Mouse (Mus musculus) spleen, adult 18-20 months (tissue): Measurements from ENCODE around the gene Trappc13.

ENCODE experiments used
- DNase-seq, 2 experiments: peaks; one replicate each; pipeline ENCODE4 v3.0.0; 2022; ENCODE audit warnings: mixed read lengths in 2 of 2

Trappc13 gene

DNA sequence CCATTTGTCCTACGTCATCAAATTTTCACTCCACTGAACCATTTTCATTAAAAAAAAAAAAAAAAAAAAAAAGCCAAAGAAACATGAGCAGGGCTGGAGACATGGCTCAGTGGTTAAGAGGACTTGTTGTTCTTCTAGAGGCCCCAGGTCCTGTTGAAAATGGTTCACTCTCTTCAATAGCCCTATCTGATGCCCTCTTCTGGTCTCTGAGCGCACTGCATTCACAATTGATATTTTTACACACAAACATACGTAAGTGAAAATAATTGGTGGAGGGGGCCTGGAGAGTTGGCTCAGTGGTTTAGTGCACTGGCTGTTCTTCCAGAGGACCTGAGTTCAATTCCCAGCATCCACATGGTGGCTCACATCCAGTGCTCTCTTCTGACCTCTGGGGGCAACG lies 64.5 kb downstream of the Trappc13 start:
- no peak for DNase-seq

GRCm38 (mm10) chr13:104112266-104112900 lies 65.9 kb downstream of the Trappc13 start:
- no peak for DNase-seq

DNA sequence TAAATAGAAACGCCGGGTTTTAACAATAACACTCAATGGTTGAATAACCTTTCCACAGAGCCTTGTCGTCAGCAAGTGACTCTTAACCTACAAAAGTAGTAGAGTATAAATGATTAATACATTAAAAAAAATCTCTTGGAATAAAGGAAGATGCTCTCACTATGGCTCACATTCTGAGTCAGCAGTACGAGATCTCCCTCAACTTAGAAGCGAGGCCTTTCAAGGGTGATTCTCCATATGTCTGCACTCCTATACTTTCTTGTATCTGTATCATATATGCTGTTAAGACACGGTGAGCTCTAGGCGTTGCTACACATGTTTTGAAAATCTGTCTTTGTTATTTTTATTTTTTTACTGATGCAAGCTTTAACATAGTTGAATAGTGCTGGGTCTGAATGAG lies 67.7 kb downstream of the Trappc13 start:
- DNase-seq: no peak

DNA sequence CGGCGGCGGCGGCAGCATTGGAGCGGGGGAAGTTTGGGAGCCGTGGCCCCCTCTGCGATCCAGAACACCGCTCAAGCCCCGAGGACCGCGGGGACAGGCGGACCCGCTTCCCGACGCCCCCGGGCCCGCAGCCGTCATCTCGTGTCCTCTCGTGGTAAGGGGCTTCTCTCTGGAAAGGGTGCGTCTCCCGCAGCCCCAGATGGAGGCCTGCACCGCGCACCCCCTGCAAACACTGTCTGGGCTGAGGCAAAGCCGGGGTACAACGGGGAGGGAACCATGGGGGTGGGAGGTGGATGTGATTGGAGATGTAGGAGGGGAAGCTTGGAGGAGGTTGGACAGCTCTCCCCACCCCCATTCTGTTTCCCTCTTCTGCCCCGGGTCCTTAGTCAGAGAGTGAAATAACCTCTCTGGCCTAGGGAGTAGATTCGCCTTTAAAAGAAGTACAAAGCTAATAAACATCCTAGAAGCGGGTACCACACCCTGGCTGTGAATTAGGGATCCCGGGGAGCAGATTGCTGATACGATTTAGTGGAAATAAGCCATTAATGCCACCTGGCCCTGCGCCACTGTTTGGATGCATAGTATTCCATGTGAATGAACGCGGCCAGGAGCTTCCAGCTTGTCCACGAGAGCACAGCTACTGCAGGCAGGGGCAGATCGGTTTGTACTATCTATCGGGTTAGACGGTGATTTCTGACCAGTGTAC lies 68.3 kb downstream of the Trappc13 start:
- peak in 1 of 2 experiments; percentile 18 for DNase-seq

DNA sequence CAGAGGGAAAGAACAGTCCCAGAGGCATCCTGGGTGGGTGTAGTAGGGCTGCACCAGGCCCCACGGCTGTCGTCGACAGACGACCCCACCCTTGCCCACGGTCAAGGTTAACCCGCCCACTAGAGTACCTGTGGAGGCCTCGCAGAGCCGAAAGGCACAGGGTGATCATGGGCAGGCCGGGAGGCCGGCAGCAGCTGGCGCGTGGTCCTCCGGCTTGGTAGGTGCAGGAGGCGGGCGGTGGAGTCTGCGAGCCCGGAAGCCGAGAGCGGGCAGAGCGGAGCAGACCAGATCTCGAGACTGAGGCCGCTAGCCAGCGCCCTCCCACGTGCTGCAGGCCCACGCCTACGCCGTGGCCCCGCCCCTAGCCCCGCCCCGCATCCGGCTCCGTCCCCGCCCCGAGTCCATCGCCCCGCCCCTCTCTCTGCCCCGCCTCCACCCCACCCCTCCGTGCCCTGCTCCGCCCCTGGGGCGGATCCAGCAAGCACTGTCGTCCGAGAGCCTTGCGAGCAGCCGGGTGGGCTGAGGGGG lies 68.9 kb downstream of the Trappc13 start, which contains the start of the genes Nln and Sgtb:
TSS of gene Nln (minus strand) at position 327 of the 528 bp plus-strand sequence.
TSS of gene Sgtb (plus strand) at position 454 of the 528 bp plus-strand sequence.
- peak; percentile 77 to 80 for DNase-seq

DNA sequence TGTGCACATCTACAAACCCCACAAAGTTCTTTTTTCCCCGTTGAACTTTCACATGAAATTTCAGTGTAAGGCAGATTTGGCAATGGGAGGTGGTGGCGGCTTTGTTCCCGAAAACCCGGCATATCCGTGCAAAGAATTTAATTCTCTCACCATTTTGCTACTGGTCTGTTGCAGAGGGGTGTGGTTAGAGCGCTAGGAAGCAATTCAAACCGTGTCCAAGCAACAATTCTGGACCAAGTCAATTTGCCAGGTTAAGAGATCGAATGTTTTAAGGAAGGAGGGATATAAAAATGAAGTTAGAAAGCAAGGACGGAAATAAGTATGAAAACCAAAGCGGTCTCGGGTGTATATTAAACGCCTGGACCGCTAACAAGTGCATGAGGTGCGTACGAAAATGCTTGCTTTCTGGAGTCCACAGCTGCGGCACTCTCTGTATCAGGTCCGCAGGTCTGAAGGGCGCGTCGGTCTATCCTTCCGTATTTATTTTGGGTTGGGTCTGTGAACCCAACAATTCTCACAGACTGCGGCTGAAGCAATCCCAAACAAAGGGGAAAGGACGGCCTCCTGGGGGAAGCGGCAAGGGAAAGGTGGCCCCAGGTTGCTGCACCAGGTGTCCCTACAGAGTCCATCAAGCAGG lies 69.5 kb downstream of the Trappc13 start:
- no peak for DNase-seq

DNA sequence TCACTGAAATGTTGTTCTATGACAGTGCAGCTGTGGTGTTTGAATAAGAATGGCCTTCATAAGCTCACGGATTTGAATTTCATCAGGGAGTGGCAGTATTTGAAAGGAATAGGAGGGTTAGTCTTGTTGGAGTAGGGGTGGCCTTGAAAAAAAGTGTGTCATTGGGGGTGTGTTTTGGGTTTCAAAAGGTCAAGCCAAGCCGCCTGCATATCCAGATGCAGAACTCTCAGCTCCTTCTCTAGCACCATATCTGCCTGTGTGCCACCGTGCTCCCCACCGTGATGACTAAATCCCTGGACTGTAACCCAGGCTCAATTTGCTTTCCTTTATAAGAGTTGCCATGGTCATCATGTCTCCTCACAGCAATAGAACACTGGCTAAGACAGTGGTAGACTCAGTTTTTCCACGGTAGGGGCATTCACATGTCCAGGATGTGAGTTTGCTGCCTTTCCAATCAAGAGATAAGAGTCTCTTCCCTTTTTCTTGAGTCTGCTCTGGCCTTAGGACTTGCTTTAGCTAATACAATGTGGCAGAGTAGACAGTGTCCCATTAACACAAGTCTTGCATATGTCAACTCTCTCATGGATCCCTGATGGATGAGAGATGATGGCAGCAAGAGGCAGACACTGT lies 76.5 kb downstream of the Trappc13 start:
- no peak for DNase-seq

DNA sequence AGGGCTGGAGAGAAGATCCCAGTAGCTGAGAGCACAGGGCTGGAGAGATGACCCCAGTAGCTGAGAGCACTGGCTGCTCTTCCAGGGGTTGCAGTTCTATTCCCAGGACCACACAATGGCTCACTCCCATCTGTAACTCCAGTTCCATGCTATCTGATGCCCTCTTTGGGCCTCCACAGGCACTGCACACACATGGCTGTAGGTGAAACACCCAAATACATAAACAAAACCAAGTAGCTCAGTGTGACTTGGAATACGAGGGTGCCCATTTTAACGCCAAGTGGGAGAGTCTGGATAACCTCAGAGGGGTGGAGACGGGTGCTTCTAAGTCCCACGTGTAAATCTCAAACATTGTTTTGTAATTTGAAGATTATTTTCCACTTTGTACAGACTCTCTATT lies 77.9 kb downstream of the Trappc13 start:
- no peak for DNase-seq

DNA sequence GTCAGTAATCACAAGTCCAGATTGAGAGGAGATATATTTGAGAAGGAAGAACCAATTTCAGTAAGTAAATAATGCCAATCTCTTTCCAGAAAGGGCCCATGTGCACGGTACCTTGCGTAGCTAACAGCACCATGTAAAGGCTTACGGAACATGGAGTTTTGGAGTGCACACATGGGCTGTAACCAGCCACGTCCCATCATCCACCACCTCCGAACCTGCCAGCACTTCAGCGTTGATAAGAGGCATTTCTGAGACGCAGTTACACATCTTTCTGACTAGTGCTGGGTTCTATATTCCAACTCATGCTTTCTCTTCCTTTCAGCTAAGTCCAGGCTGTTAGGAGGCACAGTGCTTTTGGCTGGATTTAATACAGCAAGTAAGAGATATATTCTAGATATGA lies 81.1 kb downstream of the Trappc13 start:
- DNase-seq: no peak

- DNase-seq: no peak
Measured at GRCm38 (mm10) chr13:104095955-104096354, 82.3 kb downstream of the Trappc13 start.

GRCm38 (mm10) chr13:104094531-104095385 lies 83.5 kb downstream of the Trappc13 start:
- DNase-seq: no peak
